Mouse (Mus musculus) stomach, embryonic 15.5 days (tissue): ENCODE data around the gene Gm37240. TPM values are rescaled to one million over a fixed set of nuclear protein-coding genes. Genes with fewer than 3 reads are reported as not detected.
"Not testable (repeated sequence)": the region's sequence is repeated elsewhere in the genome, so short reads cannot be mapped to it uniquely, and the experiment has no call there.

Experiments
- ATAC-seq: fragments of 200-750 bp; cut with Nextera tagmentation; 2 replicates; pipeline ENCODE4 v1.8.0; 2017; ENCODE audit warnings: low read depth, moderate number of reproducible peaks, moderate TSS enrichment; ENCODE audit not compliant: insufficient read depth, low FRiP score
- H3K27ac ChIP-seq: fragments of 300-500 bp; sonication (generic); 2 replicates; pipeline ENCODE4 v1.5.1; 2015; ENCODE audit warnings: mild to moderate bottlenecking, inconsistent platforms
- H3K27me3 ChIP-seq: fragments of 300-500 bp; sonication (generic); replicated peaks from 2 replicates; pipeline ENCODE4 v1.6.1; 2015; ENCODE audit warnings: inconsistent platforms
- H3K36me3 ChIP-seq: fragments of 300-500 bp; sonication (generic); 2 replicates; pipeline ENCODE4 v1.6.1; 2015; ENCODE audit warnings: inconsistent platforms
- H3K4me1 ChIP-seq: fragments of 300-500 bp; sonication (generic); 2 replicates; pipeline ENCODE4 v1.6.1; 2015; ENCODE audit warnings: inconsistent platforms
- H3K4me2 ChIP-seq: fragments of 300-500 bp; sonication (generic); 2 replicates; pipeline ENCODE4 v1.6.1; 2015; ENCODE audit warnings: mild to moderate bottlenecking, inconsistent platforms
- H3K4me3 ChIP-seq: fragments of 300-500 bp; sonication (generic); replicated peaks from 2 replicates; pipeline ENCODE4 v1.5.1; 2015; ENCODE audit warnings: inconsistent platforms
- H3K9ac ChIP-seq: fragments of 300-500 bp; sonication (generic); 2 replicates; pipeline ENCODE4 v1.6.1; 2015; ENCODE audit warnings: inconsistent platforms
- H3K9me3 ChIP-seq: fragments of 300-500 bp; sonication (generic); 2 replicates; pipeline ENCODE4 v1.6.1; 2016; ENCODE audit warnings: inconsistent platforms
- WGBS: fragments of 180-500 bp; shearing (Covaris S2); methylation state at CpG from one replicate; pipeline ENCODE4 v1.1.7; 2015; 5-methylcytosine and 5-hydroxymethylcytosine counted together
- polyA plus RNA-seq: library from polyadenylated mRNA; unstranded; fragments of >200 nt; fragmentation: Nextera tagmentation; extraction: Ambion mirVana; gene quantifications from 2 replicates; pipeline ENCODE4 v1.2.1, GENCODE M21; 2015

The Gm37240 gene
- polyA plus RNA-seq, 1 experiment from 2014 or later = 8.6 TPM

- Histone ChIP-seq H3K4me3 (peak within 1 kb of the TSS; percentile 63), H3K4me1 (no peaks in the 10 kb centered on the region), H3K27me3 (no peaks in the 10 kb centered on the region), H3K27ac (peak within 1 kb of the TSS; percentile 23; the same call in 1 of the 2 replicates), H3K9me3 (no peaks in the 10 kb centered on the region), H3K4me2 (peak within 1 kb of the TSS; percentile 76), H3K9ac (peak within 1 kb of the TSS; percentile 33; the same call in 1 of the 2 replicates), H3K36me3 (no peaks in the 10 kb centered on the region)
- peak; percentile 99 for ATAC-seq
- WGBS = 3% methylated on average over 41 of the region's 41 CpGs
Observed at GRCm38 (mm10) chr3:85573864-85574830, 313.2 kb downstream of the Gm37240 start, which contains the start of gene Gatb. Gatb (plus strand) TSS chr3:85574119.

GRCm38 (mm10) chr3:85573216-85573863 is 314.0 kb downstream of the Gm37240 start:
- H3K27ac ChIP-seq = no peak overlapping the region
- peak; percentile 4; the same call in 1 of the 2 replicates for ATAC-seq
- peak overlapping the region; percentile 63 for H3K4me3 ChIP-seq
- no peak overlapping the region for H3K9ac ChIP-seq
- peak overlapping the region; percentile 60 for H3K4me2 ChIP-seq
- H3K36me3 ChIP-seq = no peaks in the 10 kb centered on the region
- 18% methylated on average over 6 of the region's 6 CpGs for WGBS
- H3K27me3 ChIP-seq = no peaks in the 10 kb centered on the region
- H3K4me1 ChIP-seq = no peaks in the 10 kb centered on the region
- H3K9me3 ChIP-seq = no peaks in the 10 kb centered on the region

- H3K4me3 ChIP-seq, H3K9me3 ChIP-seq, H3K4me2 ChIP-seq, H3K27me3 ChIP-seq, ATAC-seq, H3K9ac ChIP-seq, H3K36me3 ChIP-seq, H3K27ac ChIP-seq, H3K4me1 ChIP-seq: not testable (repeated sequence)
- WGBS = 90% methylated on average over 8 of the region's 8 CpGs
Observed at GRCm38 (mm10) chr3:85572502-85572901, 314.8 kb downstream of the Gm37240 start.

GRCm38 (mm10) chr3:85571276-85571675 is 316.0 kb downstream of the Gm37240 start:
- H3K4me2 ChIP-seq = no peak overlapping the region
- no peaks in the 10 kb centered on the region for H3K4me1 ChIP-seq
- ATAC-seq = no peak
- no peaks in the 10 kb centered on the region for H3K9me3 ChIP-seq
- no peak overlapping the region for H3K27ac ChIP-seq
- no peak overlapping the region for H3K4me3 ChIP-seq
- 52% methylated on average over 2 of the region's 2 CpGs for WGBS
- H3K9ac ChIP-seq = no peak overlapping the region
- no peaks in the 10 kb centered on the region for H3K36me3 ChIP-seq
- H3K27me3 ChIP-seq = no peaks in the 10 kb centered on the region

GRCm38 (mm10) chr3:85564603-85565002 is 322.7 kb downstream of the Gm37240 start:
- ATAC-seq = no peak
- Histone ChIP-seq H3K9ac (no peak overlapping the region), H3K27me3 (no peaks in the 10 kb centered on the region), H3K4me2 (no peak overlapping the region), H3K36me3 (no peaks in the 10 kb centered on the region), H3K9me3 (no peaks in the 10 kb centered on the region), H3K4me1 (no peaks in the 10 kb centered on the region), H3K4me3 (no peak overlapping the region), H3K27ac (no peak overlapping the region)
- 57% methylated on average over 2 of the region's 2 CpGs for WGBS

- no peaks in the 10 kb centered on the region for H3K27me3 ChIP-seq
- 81% methylated on average over 6 of the region's 6 CpGs for WGBS
- no peak overlapping the region for H3K27ac ChIP-seq
- H3K4me3 ChIP-seq = no peak overlapping the region
- H3K9me3 ChIP-seq = no peaks in the 10 kb centered on the region
- H3K36me3 ChIP-seq = no peaks in the 10 kb centered on the region
- H3K4me2 ChIP-seq = no peak overlapping the region
- no peak overlapping the region for H3K9ac ChIP-seq
- no peak for ATAC-seq
- H3K4me1 ChIP-seq = no peaks in the 10 kb centered on the region
Observed at GRCm38 (mm10) chr3:85553731-85554277, 333.5 kb downstream of the Gm37240 start.

- Histone ChIP-seq H3K36me3 (no peaks in the 10 kb centered on the region), H3K4me2 (no peak overlapping the region), H3K27me3 (no peaks in the 10 kb centered on the region), H3K9me3 (no peaks in the 10 kb centered on the region), H3K4me3 (no peak overlapping the region), H3K27ac (no peak overlapping the region), H3K4me1 (no peaks in the 10 kb centered on the region), H3K9ac (no peak overlapping the region)
- WGBS = 69% methylated on average over 2 of the region's 2 CpGs
- no peak; the same call in 1 of the 2 replicates for ATAC-seq
Observed at GRCm38 (mm10) chr3:85551352-85551751, 336.0 kb downstream of the Gm37240 start.

- H3K27ac ChIP-seq = no peak overlapping the region
- ATAC-seq = no peak
- H3K9me3 ChIP-seq = no peaks in the 10 kb centered on the region
- no peaks in the 10 kb centered on the region for H3K27me3 ChIP-seq
- no peaks in the 10 kb centered on the region for H3K4me1 ChIP-seq
- no peak overlapping the region for H3K4me3 ChIP-seq
- no peaks in the 10 kb centered on the region for H3K36me3 ChIP-seq
- H3K4me2 ChIP-seq = no peak overlapping the region
- no peak overlapping the region for H3K9ac ChIP-seq
- 61% methylated on average over 4 of the region's 4 CpGs for WGBS
Observed at GRCm38 (mm10) chr3:85550312-85550711, 337.0 kb downstream of the Gm37240 start.

GRCm38 (mm10) chr3:85543652-85544051 is 343.7 kb downstream of the Gm37240 start:
- H3K9ac ChIP-seq = no peak overlapping the region
- 53% methylated on average over 2 of the region's 2 CpGs for WGBS
- H3K4me2 ChIP-seq = no peak overlapping the region
- H3K27ac ChIP-seq = no peak overlapping the region
- no peaks in the 10 kb centered on the region for H3K9me3 ChIP-seq
- H3K27me3 ChIP-seq = no peaks in the 10 kb centered on the region
- no peaks in the 10 kb centered on the region for H3K36me3 ChIP-seq
- no peak overlapping the region for H3K4me3 ChIP-seq
- no peaks in the 10 kb centered on the region for H3K4me1 ChIP-seq
- ATAC-seq = no peak

- ATAC-seq = no peak
- no peak overlapping the region for H3K4me2 ChIP-seq
- no peak overlapping the region for H3K27ac ChIP-seq
- 65% methylated on average over 3 of the region's 3 CpGs for WGBS
- H3K36me3 ChIP-seq = no peaks in the 10 kb centered on the region
- H3K4me3 ChIP-seq = no peak overlapping the region
- no peak overlapping the region for H3K9ac ChIP-seq
- H3K27me3 ChIP-seq = no peaks in the 10 kb centered on the region
- H3K4me1 ChIP-seq = no peaks in the 10 kb centered on the region
- no peaks in the 10 kb centered on the region for H3K9me3 ChIP-seq
Observed at GRCm38 (mm10) chr3:85542765-85543164, 344.6 kb downstream of the Gm37240 start.

- no peak overlapping the region for H3K9ac ChIP-seq
- H3K4me2 ChIP-seq = no peak overlapping the region
- H3K27me3 ChIP-seq = no peaks in the 10 kb centered on the region
- no peak overlapping the region for H3K4me3 ChIP-seq
- no peaks in the 10 kb centered on the region for H3K9me3 ChIP-seq
- no peaks in the 10 kb centered on the region for H3K36me3 ChIP-seq
- no peak overlapping the region for H3K27ac ChIP-seq
- no peaks in the 10 kb centered on the region for H3K4me1 ChIP-seq
- ATAC-seq = no peak
- 68% methylated on average over 11 of the region's 11 CpGs for WGBS
Observed at GRCm38 (mm10) chr3:85535621-85536520, 351.4 kb downstream of the Gm37240 start.
